Mouse (Mus musculus): ENCODE measurements at regions not wholly inside any gene's neighbourhood (a gene's known extent, or its start where the extent isn't known, plus 50 kb on each side); places are given as distances from the start of the nearest gene placed in this dataset.

GRCm38 (mm10) chr2:122863343-122863970 is 98.4 kb downstream of the Sqor start:
- no peaks in the 10 kb centered on the region for H3K27me3 ChIP-seq (ENCODE audit: control insufficient read depth in 1 of 2, insufficient read depth in 2 of 2, low read length in 2 of 2)
- no peak overlapping the region for H3K4me3 ChIP-seq (ENCODE audit: control insufficient read depth in 1 of 2, insufficient read depth in 1 of 2, low read depth in 2 of 2, low read length in 2 of 2)
- no peaks in the 10 kb centered on the region for H3K9me3 ChIP-seq (replicated peaks; ENCODE audit: insufficient read depth, low read length)
- H3K4me1 ChIP-seq (ENCODE audit: control insufficient read depth in 1 of 2, insufficient read depth in 2 of 2, low read length in 2 of 2), result no peaks in the 10 kb centered on the region
- no peak for TF ChIP-seq MEF2A (IDR thresholded peaks at IDR 0.05; ENCODE audit: extremely low read depth, insufficient replicate concordance, low read depth, low read length, poor library complexity, severe bottlenecking)
- no peak for TF ChIP-seq BHLHE40 (IDR thresholded peaks at IDR 0.05; ENCODE audit: borderline replicate concordance, low read depth, low read length)
- TF ChIP-seq MAZ (IDR thresholded peaks at IDR 0.05; ENCODE audit: low read depth, low read length), result no peak
- no peak for TF ChIP-seq E2F4 (IDR thresholded peaks at IDR 0.05; ENCODE audit: borderline replicate concordance, low read depth, low read length)
- no peak for TF ChIP-seq HCFC1 (IDR thresholded peaks at IDR 0.05; ENCODE audit: low read depth, low read length)
- TF ChIP-seq GATA1 (IDR thresholded peaks at IDR 0.05; ENCODE audit: low read depth, low read length), result no peak
- TF ChIP-seq TBP (IDR thresholded peaks at IDR 0.05; ENCODE audit: low read depth, low read length), result no peak
- no peak for TF ChIP-seq MYC (IDR thresholded peaks at IDR 0.05; ENCODE audit: low read depth, low read length)
- no peak for TF ChIP-seq JUND (IDR thresholded peaks at IDR 0.05; ENCODE audit: low read depth, low read length)
- no peak for TF ChIP-seq SMC3 (IDR thresholded peaks at IDR 0.05; ENCODE audit: low read depth, low read length)
- TF ChIP-seq RAD21 (IDR thresholded peaks at IDR 0.05; ENCODE audit: low read depth, low read length), result no peak
- TF ChIP-seq CHD1 (IDR thresholded peaks at IDR 0.05; ENCODE audit: low read depth, low read length), result no peak
- no peak for TF ChIP-seq CHD2 (IDR thresholded peaks at IDR 0.05; ENCODE audit: low read length)
- no peaks in the 10 kb centered on the region for H3K79me2 ChIP-seq (ENCODE audit: control insufficient read depth, insufficient read depth, low read length, poor library complexity)
- H3K9ac ChIP-seq (ENCODE audit: control insufficient read depth, low read depth, low read length, poor library complexity, severe bottlenecking), result no peak overlapping the region
- no peak for DNase-seq (ENCODE audit: low read depth, low spot score)
- H3K27ac ChIP-seq (ENCODE audit: control insufficient read depth, low read depth, low read length), result no peak overlapping the region
- no peaks in the 10 kb centered on the region for H3K36me3 ChIP-seq (ENCODE audit: control insufficient read depth in 1 of 2, insufficient read depth in 2 of 2, low read length in 2 of 2)

- Histone ChIP-seq H3K36me3 (ENCODE audit: control insufficient read depth in 1 of 2, insufficient read depth in 2 of 2, low read length in 2 of 2) (no peaks in the 10 kb centered on the region), H3K9me3 (replicated peaks; ENCODE audit: insufficient read depth, low read length) (no peaks in the 10 kb centered on the region), H3K4me1 (ENCODE audit: control insufficient read depth in 1 of 2, insufficient read depth in 2 of 2, low read length in 2 of 2) (no peaks in the 10 kb centered on the region), H3K9ac (ENCODE audit: control insufficient read depth, low read depth, low read length, poor library complexity, severe bottlenecking) (no peak overlapping the region), H3K27me3 (ENCODE audit: control insufficient read depth in 1 of 2, insufficient read depth in 2 of 2, low read length in 2 of 2) (no peaks in the 10 kb centered on the region), H3K79me2 (ENCODE audit: control insufficient read depth, insufficient read depth, low read length, poor library complexity) (no peaks in the 10 kb centered on the region), H3K27ac (ENCODE audit: control insufficient read depth, low read depth, low read length) (no peak overlapping the region), H3K4me3 (ENCODE audit: control insufficient read depth in 1 of 2, insufficient read depth in 1 of 2, low read depth in 2 of 2, low read length in 2 of 2) (no peak overlapping the region)
- DNase-seq (ENCODE audit: low read depth, low spot score), result no peak
- TF ChIP-seq TBP (IDR thresholded peaks at IDR 0.05; ENCODE audit: low read depth, low read length), result no peak
- TF ChIP-seq ETS1 (IDR thresholded peaks at IDR 0.05; ENCODE audit: low read depth, low read length), result no peak
- TF ChIP-seq MAZ (IDR thresholded peaks at IDR 0.05; ENCODE audit: low read depth, low read length), result no peak
- TF ChIP-seq ZMIZ1 (IDR thresholded peaks at IDR 0.05; ENCODE audit: low read depth, low read length), result no peak
- no peak for TF ChIP-seq MYC (IDR thresholded peaks at IDR 0.05; ENCODE audit: low read depth, low read length)
- no peak for TF ChIP-seq CTCF (IDR thresholded peaks at IDR 0.05 in 2 of 3, conservative IDR thresholded peaks at IDR 0.05 in 1 of 3; ENCODE audit: control insufficient read depth in 1 of 3, insufficient read depth in 1 of 3, low read depth in 2 of 3, low read length in 3 of 3, poor library complexity in 1 of 3, severe bottlenecking in 1 of 3)
- TF ChIP-seq ZC3H11A (IDR thresholded peaks at IDR 0.05; ENCODE audit: low read depth, low read length), result no peak
- TF ChIP-seq GABPA (IDR thresholded peaks at IDR 0.05; ENCODE audit: low read depth, low read length), result no peak
- TF ChIP-seq SMC3 (IDR thresholded peaks at IDR 0.05; ENCODE audit: low read depth, low read length), result no peak
- TF ChIP-seq KAT2A (conservative IDR thresholded peaks at IDR 0.05; ENCODE audit: low read depth, low read length), result no peak
- no peak for TF ChIP-seq MXI1 (IDR thresholded peaks at IDR 0.05; ENCODE audit: low read depth, low read length)
- no peak for TF ChIP-seq POLR2A (IDR thresholded peaks at IDR 0.05; ENCODE audit: control insufficient read depth in 1 of 2, insufficient read depth in 1 of 2, low read depth in 1 of 2, low read length in 2 of 2, poor library complexity in 1 of 2)
- no peak for TF ChIP-seq TCF12 (IDR thresholded peaks at IDR 0.05; ENCODE audit: low read depth, low read length)
- no peak for TF ChIP-seq USF2 (IDR thresholded peaks at IDR 0.05; ENCODE audit: borderline replicate concordance in 1 of 2, insufficient read depth in 1 of 2, low read depth in 1 of 2, low read length in 2 of 2)
- TF ChIP-seq EP300 (IDR thresholded peaks at IDR 0.05; ENCODE audit: low read depth in 1 of 2, low read length in 2 of 2), result no peak
- no peak for TF ChIP-seq HCFC1 (IDR thresholded peaks at IDR 0.05; ENCODE audit: low read depth, low read length)
- no peak for TF ChIP-seq TAL1 (IDR thresholded peaks at IDR 0.05; ENCODE audit: low read length)
- TF ChIP-seq RAD21 (IDR thresholded peaks at IDR 0.05; ENCODE audit: low read depth, low read length), result no peak
- no peak for TF ChIP-seq RCOR1 (IDR thresholded peaks at IDR 0.05; ENCODE audit: low read depth, low read length)
Measured at GRCm38 (mm10) chr2:122863971-122864348, 98.9 kb downstream of the Sqor start.

Measured in MEL (cell line).